In genomic region chr1:184782161-184782513, GRCm38 (mm10) we compare ENCODE assay signal across 10 mouse cellular contexts. TPM values are rescaled to one million over a fixed set of nuclear protein-coding genes. Genes with fewer than 3 reads are reported as not detected.
DNase-seq lines count a peak whose midpoint lies in the region; ATAC-seq lines count a peak whose summit lies in the region.
"Had no signal": no experiment of that assay in that cellular context is flagged by ENCODE, and none has a peak within 500 bp of the region (broad histone marks: within the 10 kb centered on the region; RNA-seq: fewer than 3 reads in every experiment).

No protein-coding gene starts in this region.

- H3K9me3 ChIP-seq in kidney, embryonic 16.5 days (ENCODE audit: low read length), result no peaks in the 10 kb centered on the region
- no peaks in the 10 kb centered on the region for H3K9me3 ChIP-seq in forebrain, embryonic 10.5 days

- peak; percentile 75 for ATAC-seq in kidney, embryonic 16.5 days (ENCODE audit: low FRiP score, low TSS enrichment)

- H3K4me3 ChIP-seq in kidney, embryonic 16.5 days (ENCODE audit: low read length), result no peak overlapping the region
- H3K4me3 ChIP-seq in forebrain, embryonic 10.5 days, result no peak overlapping the region

- intact Hi-C loops in heart, postnatal 14 days (cut with DNase I), result no loop called here
- intact Hi-C loops in heart, postnatal 36 days (cut with DNase I), result no loop called here

- 47% methylated on average over 14 of the region's 14 CpGs for WGBS in kidney, embryonic 16.5 days
- WGBS in forebrain, embryonic 10.5 days, result 88% methylated on average over 14 of the region's 14 CpGs

- no peaks in the 10 kb centered on the region for H3K4me1 ChIP-seq in kidney, embryonic 16.5 days (ENCODE audit: insufficient read depth, low read length)
- peaks cover 1% of the 10 kb centered on the region for H3K4me1 ChIP-seq in forebrain, embryonic 10.5 days

- no peak overlapping the region for H3K27ac ChIP-seq in kidney, embryonic 16.5 days (ENCODE audit: low read length)
- no peak overlapping the region for H3K27ac ChIP-seq in forebrain, embryonic 10.5 days

- H3K27me3 ChIP-seq in kidney, embryonic 16.5 days (ENCODE audit: insufficient read depth, low read length), result peaks cover 19% of the 10 kb centered on the region
- H3K27me3 ChIP-seq in forebrain, embryonic 10.5 days (ENCODE audit: poor library complexity, severe bottlenecking), result no peaks in the 10 kb centered on the region

- H3K36me3 ChIP-seq in kidney, embryonic 16.5 days (ENCODE audit: insufficient read depth, low read length), result no peaks in the 10 kb centered on the region
- H3K36me3 ChIP-seq in forebrain, embryonic 10.5 days (replicated peaks), result no peaks in the 10 kb centered on the region

- no peak overlapping the region for H3K4me2 ChIP-seq in kidney, embryonic 16.5 days (replicated peaks; ENCODE audit: low read depth, low read length)

- peak; percentile 24 to 45 for DNase-seq in heart, postnatal 14 days
- no peak for DNase-seq in heart, postnatal 36 days
- DNase-seq in adrenal gland, postnatal 36 days, result peak; percentile 38
- peak; percentile 23 for DNase-seq in retina, postnatal 1 day
- DNase-seq in forebrain, embryonic 10.5 days (ENCODE audit: extremely low spot score, low spot score), result no peak
- DNase-seq in right cerebral cortex, adult 2 months (ENCODE audit: low spot score in 2 of 2), result no peak
- no peak for DNase-seq in right cerebral cortex, postnatal 14 days
- DNase-seq: cerebellum, postnatal 25 days had no signal

- H3K9ac ChIP-seq in kidney, embryonic 16.5 days (replicated peaks; ENCODE audit: low read length), result no peak overlapping the region

RNA-seq across cellular contexts. Expression of gene Marc1, which starts 29.0 kb away (rescaled TPM):
- not detected for total RNA-seq in heart, postnatal 14 days (2021)
- total RNA-seq in heart, postnatal 36 days (2021), result not detected
- total RNA-seq in adrenal gland, postnatal 36 days (2021), result 1 to 10 TPM; 3.7 to 7.4 TPM
- 0.26 and 0.37 TPM in 2 replicates for polyA plus RNA-seq in kidney, embryonic 16.5 days (2015; fragmentation: Nextera tagmentation; extraction: Ambion mirVana)
- not detected in 2 replicates for polyA plus RNA-seq in forebrain, embryonic 10.5 days (2016; fragmentation: Nextera tagmentation; extraction: Ambion mirVana)
- polyA plus RNA-seq: testis, adult 2 months had no signal

RNA-seq across cellular contexts. Expression of gene Hlx, which starts 49.7 kb away (rescaled TPM):
- 10 to 100 TPM; 17.7 to 23.1 TPM for total RNA-seq in heart, postnatal 14 days (2021)
- 10 to 100 TPM in 1 of 2 experiments, 1 to 10 TPM in 1; 9.9 to 14.5 TPM for total RNA-seq in heart, postnatal 36 days (2021)
- total RNA-seq in adrenal gland, postnatal 36 days (2021), result 10 to 100 TPM in 1 of 2 experiments, 1 to 10 TPM in 1; 7.2 to 14.6 TPM
- 12.8 and 13.2 TPM in 2 replicates for polyA plus RNA-seq in kidney, embryonic 16.5 days (2015; fragmentation: Nextera tagmentation; extraction: Ambion mirVana)
- 3.2 and 3.3 TPM in 2 replicates for polyA plus RNA-seq in forebrain, embryonic 10.5 days (2016; fragmentation: Nextera tagmentation; extraction: Ambion mirVana)

Comparison
In these comparisons a context has a peak if more than half of its experiments do, and no peak if none do; other contexts are left out.
1. DNase-seq: peak in heart, postnatal 14 days (2 of 2), adrenal gland, postnatal 36 days (2 of 2) and retina, postnatal 1 day (single experiment); none in heart, postnatal 36 days (0 of 2), forebrain, embryonic 10.5 days (single experiment), right cerebral cortex, adult 2 months (0 of 2) and right cerebral cortex, postnatal 14 days (single experiment).
2. RNA of gene Marc1, which starts 29.0 kb away (total RNA-seq): 3.7 to 7.4 TPM in adrenal gland, postnatal 36 days; not detected in heart, postnatal 36 days and not detected in heart, postnatal 14 days; every median in the first group is over 4 times any median in the second.